Mouse (Mus musculus): ENCODE results near the gene Bcas3. TPM values are rescaled to one million over a fixed set of nuclear protein-coding genes. Genes with fewer than 3 reads are reported as not detected.

Gene Bcas3
- total RNA-seq, 2 experiments from 2014 or later: 40.9 to 45.4 TPM

GRCm38 (mm10) chr11:85776861-85777360, 423.9 kb downstream of the Bcas3 start:
- no peak for DNase-seq (ENCODE audit: low spot score in 2 of 2)

- DNase-seq (ENCODE audit: low spot score in 2 of 2): no peak
These were observed 425.0 kb downstream of the Bcas3 start for GRCm38 (mm10) chr11:85777950-85778349.

GRCm38 (mm10) chr11:85780303-85780702, 427.3 kb downstream of the Bcas3 start:
- DNase-seq (ENCODE audit: low spot score in 2 of 2): no peak

DNA sequence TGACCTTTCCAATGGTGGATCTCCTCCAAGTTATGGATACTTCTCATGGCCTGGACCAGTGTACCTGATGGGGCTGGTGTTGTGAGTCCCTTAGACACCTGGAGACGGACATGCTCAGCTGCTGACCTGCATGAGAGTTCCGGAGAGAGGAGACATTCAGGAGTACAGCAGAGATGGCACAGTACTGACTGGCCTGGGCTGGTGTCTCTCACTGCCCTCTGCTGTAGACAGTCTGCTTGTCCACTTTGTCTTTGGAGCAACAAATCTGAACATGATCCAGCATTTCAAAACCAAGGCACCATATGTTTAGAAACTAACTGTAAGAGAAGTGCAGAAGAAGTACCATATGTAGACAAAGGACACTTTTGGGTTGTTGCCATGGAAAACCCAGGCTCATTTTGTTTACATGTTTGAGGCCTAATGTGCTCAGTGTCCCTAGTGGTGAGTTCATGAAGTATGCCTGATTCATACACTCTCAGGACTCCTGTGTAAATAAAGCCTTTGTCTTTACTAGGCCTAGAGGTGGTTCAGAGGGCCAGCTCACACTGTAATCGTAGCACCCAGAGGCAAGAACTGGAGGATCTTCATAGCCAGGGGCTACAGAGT, 433.2 kb downstream of the Bcas3 start:
- DNase-seq (ENCODE audit: low spot score in 2 of 2): no peak

DNA sequence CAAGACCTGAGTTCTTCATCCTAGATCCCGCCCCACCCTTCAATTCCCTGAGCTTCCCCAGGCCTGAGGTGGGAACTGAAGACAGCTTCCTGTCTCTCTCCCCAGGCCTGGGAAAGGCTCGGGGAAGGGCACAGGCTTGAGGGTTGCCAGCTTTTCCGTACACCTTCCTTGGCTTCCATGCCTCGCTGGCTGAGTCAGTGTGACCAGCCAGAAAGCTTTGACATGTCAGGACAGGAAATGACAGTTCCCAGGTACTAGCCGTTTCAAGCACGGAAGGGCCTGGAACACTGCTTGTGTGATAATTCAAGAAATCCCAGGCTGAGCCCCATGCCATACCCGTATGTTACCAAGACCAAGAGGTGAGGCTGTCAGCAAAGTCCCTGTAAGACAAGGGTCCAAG, 436.8 kb downstream of the Bcas3 start:
- no peak for DNase-seq (ENCODE audit: low spot score in 2 of 2)

DNA sequence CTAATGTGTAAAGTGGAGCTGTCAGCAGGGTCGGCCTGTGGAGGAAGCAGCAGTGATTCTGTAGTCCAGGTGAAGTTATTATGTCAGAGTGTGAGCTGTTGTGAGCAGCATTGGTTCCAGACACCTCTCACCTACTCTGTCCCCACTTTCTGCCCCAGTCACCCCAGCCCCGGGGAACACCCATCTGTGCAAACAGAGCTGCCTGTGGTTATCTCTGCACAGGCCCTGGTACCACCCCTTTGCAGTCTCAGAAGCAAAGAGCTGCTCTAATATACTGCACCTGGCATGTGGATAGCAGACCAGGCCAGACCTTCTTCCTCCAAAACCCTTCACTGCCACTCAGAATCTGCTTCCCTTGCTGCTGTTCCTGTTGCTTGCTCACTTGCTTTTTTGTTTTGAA, 437.3 kb downstream of the Bcas3 start:
- DNase-seq (ENCODE audit: low spot score in 2 of 2): no peak

DNA sequence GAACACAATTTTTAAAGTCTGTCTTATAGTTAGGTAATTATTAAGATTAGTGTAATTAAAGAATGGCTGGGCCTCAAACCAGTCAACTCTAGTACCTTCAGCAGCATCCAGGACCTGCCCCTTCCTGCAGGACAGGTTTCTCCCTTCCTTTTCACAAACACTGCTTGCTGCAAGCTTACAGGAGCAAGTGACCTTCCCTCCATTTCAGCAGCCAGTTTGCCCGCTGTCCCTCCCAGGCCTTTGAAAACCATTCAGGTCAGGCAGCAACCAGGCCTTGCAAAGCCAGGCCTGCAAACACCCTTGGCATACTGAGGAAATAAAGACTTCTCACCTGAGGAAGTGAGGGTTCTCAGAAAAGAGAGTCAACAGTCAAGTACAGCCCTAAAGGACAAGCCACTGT, 438.2 kb downstream of the Bcas3 start:
- no peak for DNase-seq (ENCODE audit: low spot score in 2 of 2)

DNA sequence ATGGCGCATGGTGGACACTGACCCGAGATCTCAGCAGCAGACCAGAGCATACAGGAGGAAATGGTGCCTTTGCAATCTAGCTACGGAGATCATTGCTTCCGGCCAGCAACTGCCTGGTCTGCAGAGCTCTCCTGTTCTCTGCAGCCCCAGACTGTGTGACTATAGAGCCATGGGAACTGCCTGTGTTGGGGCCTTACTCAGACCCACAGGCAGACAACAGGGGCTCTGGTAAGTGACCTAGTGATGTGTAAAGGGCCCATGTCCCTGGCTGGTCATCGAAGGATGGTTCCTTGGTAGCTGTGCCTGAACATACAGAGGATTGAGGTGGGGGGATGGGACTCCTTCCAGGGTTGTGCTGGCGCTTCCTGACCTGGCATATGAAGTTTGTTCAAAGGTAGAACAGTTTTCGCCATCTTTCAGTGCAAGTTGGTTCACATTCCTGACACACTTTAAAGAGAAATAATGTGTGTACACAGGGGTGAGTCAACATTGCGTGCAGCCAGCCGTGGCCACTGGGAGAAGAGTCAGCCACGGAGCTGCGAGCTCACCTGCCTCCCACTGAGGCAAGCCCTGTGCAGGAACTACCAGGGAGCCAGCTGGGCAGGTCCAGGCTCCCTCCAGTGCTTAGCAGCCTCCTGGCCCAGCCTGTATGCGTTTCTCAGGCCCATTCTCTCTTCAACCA, 439.7 kb downstream of the Bcas3 start:
- no peak for DNase-seq (ENCODE audit: low spot score in 2 of 2)

DNA sequence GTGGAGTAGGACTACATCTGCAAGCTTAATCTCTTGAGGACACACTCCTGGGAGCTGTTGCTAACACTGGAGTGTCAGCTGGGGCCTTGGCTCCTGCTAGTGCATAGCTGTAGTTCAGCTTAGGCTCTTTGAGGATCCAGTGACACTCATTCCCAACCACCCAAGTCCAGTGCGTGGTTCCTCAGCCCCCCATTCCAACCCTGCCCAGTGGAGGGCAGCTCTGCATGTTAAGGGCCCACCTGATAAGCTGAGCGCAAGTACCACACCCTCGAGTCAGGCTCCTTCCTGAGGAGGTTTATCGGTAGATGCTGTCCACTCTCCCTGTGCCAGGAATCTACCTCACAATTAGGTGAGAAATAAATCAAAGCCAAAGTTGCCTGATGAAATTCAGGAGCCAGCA, 446.5 kb downstream of the Bcas3 start:
- no peak for DNase-seq (ENCODE audit: low spot score in 2 of 2)

DNA sequence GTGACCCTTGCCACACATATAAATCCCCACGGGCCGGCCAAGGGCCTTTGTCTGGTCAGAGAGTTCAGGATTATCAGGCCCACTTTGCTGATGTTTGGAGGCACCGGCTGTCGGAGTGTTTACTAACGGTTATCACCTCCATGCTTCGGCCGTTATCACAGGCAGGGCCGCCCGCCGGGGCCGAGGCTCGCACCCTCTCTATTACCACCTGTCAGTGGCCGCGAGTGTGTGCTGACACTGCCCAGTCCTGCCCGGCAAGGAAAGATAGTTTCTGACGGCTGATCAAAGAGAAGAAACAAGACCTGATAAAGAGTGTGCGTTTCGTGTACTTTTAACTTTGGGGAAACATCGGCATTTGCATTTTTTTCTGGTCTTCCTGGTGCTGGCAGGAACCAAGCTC, 446.9 kb downstream of the Bcas3 start:
- no peak for DNase-seq (ENCODE audit: low spot score in 2 of 2)

GRCm38 (mm10) chr11:85800380-85800779, 447.4 kb downstream of the Bcas3 start:
- DNase-seq (ENCODE audit: low spot score in 2 of 2): no peak

DNA sequence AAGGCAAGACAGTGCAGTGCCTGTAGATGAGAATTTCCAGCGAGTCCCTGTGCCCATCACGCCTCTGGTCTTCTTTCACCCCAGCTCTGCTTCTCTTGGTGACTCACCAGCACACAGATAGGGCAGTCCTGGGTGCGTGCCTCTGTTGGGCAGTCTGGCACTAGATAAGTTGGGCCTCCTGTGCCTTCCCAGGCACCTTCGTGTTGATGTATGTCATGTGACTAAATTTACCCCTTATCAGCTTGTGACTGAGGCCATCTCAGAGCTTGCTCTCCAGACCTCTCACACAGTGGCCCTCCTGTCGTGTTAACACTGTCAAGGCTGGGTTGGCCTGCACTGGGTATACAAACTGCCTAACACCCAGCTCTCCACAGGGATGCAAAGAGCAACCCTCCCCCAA, 451.1 kb downstream of the Bcas3 start:
- DNase-seq (ENCODE audit: low spot score in 2 of 2): no peak

GRCm38 (mm10) chr11:85805779-85806178, 452.8 kb downstream of the Bcas3 start:
- DNase-seq (ENCODE audit: low spot score in 2 of 2): no peak

- no peak for DNase-seq (ENCODE audit: low spot score in 2 of 2)
These were observed 454.4 kb downstream of the Bcas3 start for GRCm38 (mm10) chr11:85807353-85807752.

GRCm38 (mm10) chr11:85811229-85811628, 458.3 kb downstream of the Bcas3 start:
- no peak for DNase-seq (ENCODE audit: low spot score in 2 of 2)

GRCm38 (mm10) chr11:85811676-85812075, 458.7 kb downstream of the Bcas3 start:
- DNase-seq (ENCODE audit: low spot score in 2 of 2): no peak

DNA sequence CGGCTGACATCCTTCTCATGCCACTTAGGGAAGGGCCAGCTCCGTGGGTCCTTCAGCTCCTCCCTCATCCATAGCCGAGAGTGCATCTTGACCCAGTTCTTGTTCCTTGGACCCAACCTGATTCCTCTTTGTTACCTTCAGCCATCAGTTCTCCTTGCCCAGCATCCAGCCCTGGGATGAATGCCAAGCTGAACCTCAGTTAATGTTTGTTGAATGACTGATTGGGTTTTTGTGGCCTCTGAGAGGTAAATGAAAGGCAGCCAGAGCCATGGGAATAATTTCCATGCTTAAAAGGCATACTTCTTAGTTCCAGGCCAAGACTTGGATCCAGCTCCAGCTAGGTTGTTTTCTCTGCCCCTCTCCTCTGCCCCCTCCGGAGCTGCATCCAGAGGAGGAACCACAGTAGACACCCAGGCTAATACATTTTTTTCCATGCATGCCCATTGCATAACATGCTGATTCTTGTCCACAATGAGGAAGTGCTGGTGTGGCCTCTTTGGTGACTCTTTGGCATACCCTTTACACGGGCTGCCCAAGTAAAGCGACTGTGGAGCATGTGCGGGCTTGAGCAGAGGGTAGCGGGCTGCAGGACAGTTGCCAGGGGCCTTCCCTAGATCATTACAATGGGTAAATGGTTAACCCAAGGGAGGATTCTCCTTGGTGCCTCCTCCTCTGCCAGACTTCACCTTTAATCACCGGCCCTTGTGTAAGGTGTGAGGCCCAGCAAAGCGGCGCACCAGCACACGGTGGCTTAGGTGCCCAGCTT, 459.4 kb downstream of the Bcas3 start:
- no peak for DNase-seq (ENCODE audit: low spot score in 2 of 2)

GRCm38 (mm10) chr11:85814678-85815077, 461.7 kb downstream of the Bcas3 start:
- no peak for DNase-seq (ENCODE audit: low spot score in 2 of 2)

DNA sequence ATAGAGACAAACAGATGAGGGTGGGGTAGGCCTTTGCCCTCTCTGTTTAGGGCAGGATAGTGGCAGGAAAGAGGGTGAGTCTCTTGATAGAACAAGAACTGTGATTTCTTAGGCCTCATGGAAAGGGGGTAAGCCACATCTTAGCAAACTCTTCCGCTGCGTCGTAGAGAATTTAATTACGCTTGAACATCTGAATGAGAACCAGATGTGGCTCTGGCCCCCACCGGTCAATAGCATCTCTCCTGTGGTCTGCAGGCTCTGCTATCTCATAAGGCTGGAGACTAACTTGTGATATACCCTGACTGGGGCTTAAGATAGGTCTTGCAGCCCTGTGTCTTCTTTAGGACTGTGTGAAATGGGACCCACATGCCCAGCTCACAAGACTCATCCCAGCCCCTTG, 463.5 kb downstream of the Bcas3 start:
- no peak for DNase-seq (ENCODE audit: low spot score in 2 of 2)

DNA sequence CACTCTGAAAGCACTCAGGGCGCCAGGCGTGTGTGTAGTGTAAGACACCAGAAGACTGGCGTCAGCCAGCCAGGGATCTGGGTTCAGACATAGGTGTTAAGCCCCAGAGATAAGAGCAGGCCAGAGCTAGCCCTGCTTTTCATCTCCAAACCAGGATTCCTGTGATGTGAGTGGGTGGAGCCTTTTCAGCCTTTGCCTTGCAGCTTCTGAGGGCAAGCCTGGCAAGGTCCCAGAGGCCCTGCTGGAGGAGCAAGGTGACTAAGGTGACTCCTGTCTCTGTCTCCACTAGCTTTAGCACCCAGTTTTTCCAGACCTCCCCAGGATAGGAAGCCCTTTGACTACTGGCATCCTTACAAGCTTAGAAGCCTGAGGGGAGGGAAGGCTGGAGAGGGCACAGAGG, 465.4 kb downstream of the Bcas3 start:
- no peak for DNase-seq (ENCODE audit: low spot score in 2 of 2)

DNA sequence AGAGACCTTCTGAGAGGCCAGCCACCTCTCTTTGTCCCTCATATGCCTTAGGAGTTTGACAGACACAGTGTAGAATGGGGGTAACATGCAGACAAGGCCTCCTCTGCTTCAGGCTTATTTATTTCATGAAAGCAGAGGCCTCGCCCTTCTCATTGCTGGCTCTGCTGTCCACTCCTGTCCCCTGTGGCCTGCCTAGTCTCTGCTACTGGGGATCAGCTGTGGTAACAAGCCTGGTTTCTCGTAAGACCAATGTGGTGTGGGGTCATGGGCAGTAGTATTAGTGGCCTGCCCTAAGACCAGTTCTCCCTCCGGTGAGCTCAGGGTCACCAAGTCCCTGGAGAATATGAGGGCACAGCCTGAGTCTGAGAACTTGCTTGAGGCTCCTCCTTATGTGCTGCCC, 468.0 kb downstream of the Bcas3 start:
- DNase-seq (ENCODE audit: low spot score in 2 of 2): no peak

DNA sequence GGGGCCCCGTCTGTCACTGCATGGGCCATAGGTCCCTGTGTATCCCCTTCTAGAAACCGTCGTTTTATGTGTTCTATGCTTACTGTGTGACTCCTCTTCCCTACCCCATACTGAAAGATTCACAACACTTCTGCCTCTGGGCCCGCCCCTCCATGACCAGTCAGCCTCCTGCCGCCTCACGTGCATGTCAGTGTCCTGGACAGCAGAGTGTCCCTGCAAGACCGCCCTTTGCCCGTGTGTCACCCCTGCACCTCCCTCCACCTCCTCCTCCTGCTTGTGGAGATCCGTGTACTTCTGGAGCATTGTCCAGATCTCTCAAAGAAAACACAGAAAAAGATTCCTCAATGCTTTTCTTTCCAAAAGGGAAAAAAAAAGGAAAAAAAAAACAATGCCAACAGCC, 468.7 kb downstream of the Bcas3 start:
- DNase-seq (ENCODE audit: low spot score in 2 of 2): no peak
